In genomic region chr6:128760416-128761143, GRCm38 (mm10) we compare ENCODE assay signal across 8 mouse cellular contexts. TPM values are rescaled to one million over a fixed set of nuclear protein-coding genes. Genes with fewer than 3 reads are reported as not detected.
DNase-seq lines count a peak whose midpoint lies in the region; ATAC-seq lines count a peak whose summit lies in the region.
"Not testable (repeated sequence)": the region's sequence is repeated elsewhere in the genome, so short reads cannot be mapped to it uniquely, and the experiment has no call there.

No protein-coding gene starts in this region.

- peak overlapping the region; percentile 47; the same call in 1 of the 2 replicates for H3K27ac ChIP-seq in hindbrain, embryonic 11.5 days (ENCODE audit: low read depth, low read length)

- peak overlapping the region; percentile 71 for H3K9ac ChIP-seq in hindbrain, embryonic 11.5 days (ENCODE audit: low read depth, low read length)

- under 1% methylated on average over 39 of the region's 44 CpGs for WGBS in hindbrain, embryonic 11.5 days

- not testable (repeated sequence) for H3K4me1 ChIP-seq in hindbrain, embryonic 11.5 days (replicated peaks; ENCODE audit: control insufficient read depth, insufficient read depth, low read length)

- H3K4me2 ChIP-seq in hindbrain, embryonic 11.5 days (replicated peaks; ENCODE audit: low read depth, low read length), result peak overlapping the region; percentile 26; the same call in 1 of the 2 replicates

- peak; percentile 80 for ATAC-seq in hindbrain, embryonic 11.5 days (ENCODE audit: low FRiP score)

- not testable (repeated sequence) for H3K27me3 ChIP-seq in hindbrain, embryonic 11.5 days (ENCODE audit: control insufficient read depth, insufficient read depth, low read length)

- H3K9me3 ChIP-seq in hindbrain, embryonic 11.5 days (ENCODE audit: control insufficient read depth, low read length), result not testable (repeated sequence)

- DNase-seq in Muller cell, postnatal 12 days (ENCODE audit: inconsistent ontology term), result peak; percentile 82
- DNase-seq in cerebellum, adult 9-11 months, result peak; percentile 95
- peak; percentile 87 to 96 for DNase-seq in frontal cortex, adult 2 months (ENCODE audit: extremely low spot score in 1 of 2, low spot score in 1 of 2)
- peak; percentile 92 for DNase-seq in hindbrain, embryonic 11.5 days (ENCODE audit: low spot score)
- DNase-seq in layer of hippocampus, postnatal 14 days (ENCODE audit: low spot score in 2 of 2), result peak; percentile 93 to 94
- peak; percentile 92 for DNase-seq in lung, postnatal 10 days
- peak; percentile 92 for DNase-seq in ovary, postnatal 14 days (ENCODE audit: low spot score)
- DNase-seq in thymus, postnatal 10 days (ENCODE audit: low spot score in 2 of 2), result peak; percentile 76 to 92

- H3K36me3 ChIP-seq in hindbrain, embryonic 11.5 days (ENCODE audit: control insufficient read depth, insufficient read depth, low read length), result not testable (repeated sequence)

- peak overlapping the region; percentile 63 for H3K4me3 ChIP-seq in hindbrain, embryonic 11.5 days (ENCODE audit: low read depth, low read length)

RNA-seq across cellular contexts. Expression of gene Klrb1c, which starts 28.4 kb away (rescaled TPM):
- polyA plus RNA-seq in frontal cortex, adult 2 months (2012; rRNA removed), result 0.08 TPM in 1 of 2 replicates, not detected in the other
- 0.06 TPM in 1 of 2 replicates, not detected in the other for polyA plus RNA-seq in hindbrain, embryonic 11.5 days (2014; fragmentation: Nextera tagmentation; extraction: Ambion mirVana)
- not detected for total RNA-seq in layer of hippocampus, postnatal 14 days (2021)

RNA-seq across cellular contexts. Expression of gene Klrb1, which starts 37.7 kb away (rescaled TPM):
- 0.15 TPM in 1 of 2 replicates, not detected in the other for polyA plus RNA-seq in frontal cortex, adult 2 months (2012; rRNA removed)
- not detected in 2 replicates for polyA plus RNA-seq in hindbrain, embryonic 11.5 days (2014; fragmentation: Nextera tagmentation; extraction: Ambion mirVana)
- 1 to 10 TPM; 2.0 to 2.9 TPM for total RNA-seq in layer of hippocampus, postnatal 14 days (2021)

Comparison
In these comparisons a context has a peak if more than half of its experiments do, and no peak if none do; other contexts are left out.
1. Peak in every context shown above with its lines: DNase-seq, ATAC-seq, H3K4me3 ChIP-seq and H3K27ac ChIP-seq.